Mouse (Mus musculus): ENCODE data around the gene Ccdc151.

The Ccdc151 gene

DNA sequence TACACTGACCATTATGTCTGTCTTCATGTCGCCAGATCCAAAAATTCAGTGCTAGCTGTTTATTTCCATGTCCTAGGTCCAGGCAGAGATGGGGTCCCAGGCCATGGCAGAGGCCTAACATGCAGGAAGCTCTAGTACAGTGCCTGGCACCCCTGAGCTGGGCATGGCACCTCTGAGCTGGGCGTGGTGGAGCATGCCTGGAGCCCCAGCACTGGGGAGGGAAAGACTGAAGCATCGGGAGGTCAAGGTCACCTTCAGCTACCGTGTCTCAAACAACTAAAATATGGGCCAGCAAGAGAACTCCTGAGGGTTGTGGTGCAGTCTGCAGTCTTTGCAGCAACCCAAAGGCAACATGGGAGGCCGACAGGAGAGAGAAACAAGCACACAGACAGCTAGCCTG lies 44.1 kb downstream of the Ccdc151 start:
- in situ Hi-C loops (cut with MboI, MseI), result no loop called here

DNA sequence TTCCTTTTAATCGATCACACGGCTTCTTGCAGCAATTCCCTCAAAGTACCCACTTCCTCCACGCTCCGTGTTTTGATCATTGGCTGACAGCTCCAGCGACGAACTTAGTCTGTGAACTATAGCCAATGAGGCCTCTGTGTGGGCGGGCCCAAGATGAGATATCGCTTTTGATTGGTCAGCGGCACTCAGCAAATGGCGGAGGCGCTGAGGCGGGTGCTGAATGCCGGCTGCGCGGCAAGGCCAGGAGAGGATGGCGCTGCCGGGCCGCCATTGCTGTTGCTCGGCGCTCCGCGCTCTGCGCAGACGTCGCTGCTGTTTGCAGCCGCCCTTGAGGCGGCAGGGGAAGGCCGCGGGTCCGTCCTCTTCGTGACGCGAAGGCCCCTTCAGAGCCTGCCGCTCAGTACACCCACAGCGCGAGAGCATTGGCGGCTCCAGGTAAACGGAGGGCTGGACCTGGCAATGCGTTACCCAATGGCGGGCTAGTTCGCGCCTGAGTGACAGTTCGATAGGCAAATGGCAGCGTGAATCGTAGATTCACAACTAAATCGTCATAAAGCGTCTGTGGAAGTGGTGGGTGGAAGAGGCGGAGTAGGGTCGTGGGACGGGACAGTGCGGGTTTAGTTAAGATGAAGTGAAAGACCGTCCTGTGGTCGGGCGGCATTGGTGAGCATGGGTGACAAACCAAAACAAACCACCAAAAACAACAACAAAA lies 46.7 kb downstream of the Ccdc151 start, which contains the start of gene Swsap1:
Swsap1 (plus strand) TSS at position 186 of the 712 bp plus-strand sequence.
- in situ Hi-C loops (cut with MboI, MseI), result no loop called here

DNA sequence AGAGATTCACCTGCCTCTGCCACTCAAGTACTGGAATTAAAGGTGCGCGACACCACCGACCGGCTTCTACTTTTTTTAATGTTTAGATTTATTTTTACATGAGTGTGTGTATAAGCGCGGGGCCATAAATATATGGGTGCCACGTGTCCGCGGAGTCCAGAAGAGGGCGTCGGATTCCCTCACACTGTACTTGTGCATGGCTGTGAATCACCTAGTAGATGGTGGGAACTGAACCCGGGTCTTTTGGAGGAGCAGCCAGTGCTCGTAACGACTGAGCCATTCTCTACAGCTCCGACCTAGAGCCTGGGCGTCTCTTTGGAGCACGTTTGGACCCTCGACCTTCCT lies 47.2 kb downstream of the Ccdc151 start:
- in situ Hi-C loops (cut with MboI, MseI), result no loop called here

GRCm38 (mm10) chr9:21954635-21955034 lies 47.8 kb downstream of the Ccdc151 start:
- in situ Hi-C loops (cut with MboI, MseI), result no loop called here

DNA sequence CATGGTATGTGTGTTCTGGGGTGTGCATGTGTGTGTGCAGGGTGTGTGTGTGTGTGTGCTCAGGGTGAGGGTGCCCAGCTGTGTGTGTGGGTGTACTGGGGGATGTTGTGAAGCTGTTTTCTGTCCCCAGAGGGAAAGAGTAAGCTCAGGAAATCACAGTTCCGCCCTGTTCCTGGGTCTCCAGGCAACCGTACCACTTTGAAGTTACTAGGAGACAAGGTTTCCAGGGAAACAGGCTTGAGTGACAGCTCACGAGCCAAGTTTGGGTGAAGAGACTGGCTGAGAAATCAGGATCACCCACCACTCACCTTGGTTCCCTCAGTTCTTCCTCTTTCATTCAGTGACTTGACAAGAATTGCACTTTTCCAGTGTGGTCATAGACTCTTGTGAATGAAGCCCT lies 48.8 kb downstream of the Ccdc151 start:
- in situ Hi-C loops (cut with MboI, MseI), result no loop called here

DNA sequence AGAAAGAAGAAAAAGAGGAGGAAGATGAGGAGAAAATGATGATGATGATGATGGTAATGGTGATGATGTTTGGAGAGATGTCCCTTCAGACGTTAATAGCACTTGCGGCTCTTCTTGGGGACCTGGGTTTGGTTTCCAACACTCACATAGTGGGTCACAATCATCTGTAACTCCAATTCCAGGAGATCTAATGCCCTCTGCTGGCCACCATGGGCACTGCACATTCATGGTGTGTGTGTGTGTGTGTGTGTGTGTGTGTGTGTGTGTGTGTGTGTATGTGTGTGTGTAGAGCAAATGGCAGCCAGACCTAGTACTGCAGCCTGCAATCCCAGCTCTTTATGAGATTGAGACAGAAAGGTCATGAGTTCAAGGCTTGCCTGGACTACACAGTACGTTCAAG lies 50.5 kb downstream of the Ccdc151 start:
- in situ Hi-C loops (cut with MboI, MseI), result no loop called here

- in situ Hi-C loops (cut with MboI, MseI), result no loop called here
Measured at GRCm38 (mm10) chr9:21950322-21950721, 52.1 kb downstream of the Ccdc151 start.

DNA sequence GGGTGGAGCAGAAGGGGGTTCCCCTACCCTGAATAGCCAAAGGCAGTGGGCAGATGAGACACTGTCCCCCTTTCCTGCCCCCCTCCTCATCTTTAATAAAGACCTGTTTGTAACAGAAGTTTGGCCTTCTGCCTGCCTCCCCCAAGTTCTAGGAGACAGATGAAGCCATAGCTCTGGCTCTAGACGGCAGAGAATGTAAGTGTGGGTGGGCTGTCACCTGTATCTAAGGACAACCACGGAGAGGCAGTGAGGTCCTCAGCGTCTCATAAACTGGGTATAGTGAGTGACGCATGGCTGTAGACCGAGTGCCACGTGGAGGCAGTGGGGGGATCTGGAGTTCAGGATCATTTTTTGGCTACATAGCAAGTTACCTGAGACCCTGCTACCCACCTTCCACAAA lies 53.6 kb downstream of the Ccdc151 start:
- in situ Hi-C loops (cut with MboI, MseI), result no loop called here

DNA sequence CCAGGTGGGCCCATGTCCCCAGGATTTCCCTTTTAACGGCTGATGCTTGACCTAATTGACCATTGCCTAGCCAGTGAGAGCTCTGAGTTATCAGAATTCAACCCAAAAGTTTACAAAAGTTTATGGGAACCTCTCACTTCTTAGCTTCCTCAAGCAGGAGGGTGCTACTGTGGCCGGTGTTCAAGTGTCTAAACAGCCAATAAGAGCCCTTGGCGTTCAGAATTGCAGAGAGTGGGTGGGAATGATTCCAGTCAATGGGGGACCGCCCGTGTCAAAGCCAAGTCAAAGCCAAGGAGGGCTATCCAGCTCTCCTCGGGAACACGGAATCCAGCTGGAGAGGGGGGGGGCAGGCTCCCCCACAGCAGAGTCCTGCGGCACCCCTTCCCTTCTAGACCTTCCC lies 54.3 kb downstream of the Ccdc151 start:
- in situ Hi-C loops (cut with MboI, MseI), result no loop called here

DNA sequence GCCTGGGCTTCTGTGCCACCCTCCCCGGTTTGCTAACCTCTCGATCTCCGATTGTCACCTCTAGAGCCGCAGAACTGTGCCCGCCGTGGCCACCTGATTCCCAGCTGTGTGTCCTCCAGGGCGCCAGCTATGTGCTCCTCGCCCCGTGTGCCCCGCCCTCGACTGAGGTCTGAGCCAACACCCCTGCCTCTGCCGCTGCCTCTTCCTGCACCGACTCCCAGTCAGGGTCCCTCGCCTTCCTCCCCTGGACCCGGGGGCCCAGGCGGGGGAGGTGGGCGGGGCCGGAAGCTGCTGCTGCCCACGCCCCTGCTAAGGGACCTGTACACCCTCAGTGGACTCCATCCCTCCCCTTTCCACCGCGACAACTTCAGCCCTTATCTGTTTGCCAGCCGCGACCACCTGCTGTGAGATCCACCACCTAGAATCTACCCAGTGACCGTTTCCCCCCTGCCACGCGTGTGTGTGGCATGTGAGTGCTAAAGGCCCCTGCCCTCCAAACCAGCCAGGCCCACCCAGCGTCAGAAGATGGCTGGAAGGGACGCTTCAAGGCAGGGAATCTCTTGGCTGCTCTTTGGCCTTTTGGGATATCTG lies 54.8 kb downstream of the Ccdc151 start:
- in situ Hi-C loops (cut with MboI, MseI), result no loop called here

GRCm38 (mm10) chr9:21944267-21944666 lies 58.2 kb downstream of the Ccdc151 start:
- in situ Hi-C loops (cut with MboI, MseI), result no loop called here

- in situ Hi-C loops (cut with MboI, MseI), result no loop called here
Measured at GRCm38 (mm10) chr9:21943638-21944037, 58.8 kb downstream of the Ccdc151 start.

- in situ Hi-C loops (cut with MboI, MseI), result no loop called here
Measured at GRCm38 (mm10) chr9:21943046-21943445, 59.4 kb downstream of the Ccdc151 start.
